Mouse (Mus musculus) spleen, adult 12 weeks (tissue): ENCODE data around the gene Hist1h3a.
"Not testable (repeated sequence)": the region's sequence is repeated elsewhere in the genome, so short reads cannot be mapped to it uniquely, and the experiment has no call there.

Experiments used
- DNase-seq: peaks from one replicate; pipeline ENCODE4 v3.0.0; 2022; ENCODE audit warnings: low spot score

Hist1h3a gene

GRCm38 (mm10) chr13:23761871-23762821 lies at the start of gene Hist1h3a:
Gene Hist1h3a (minus strand): TSS chr13:23762386.
- DNase-seq: peak; percentile 74

DNA sequence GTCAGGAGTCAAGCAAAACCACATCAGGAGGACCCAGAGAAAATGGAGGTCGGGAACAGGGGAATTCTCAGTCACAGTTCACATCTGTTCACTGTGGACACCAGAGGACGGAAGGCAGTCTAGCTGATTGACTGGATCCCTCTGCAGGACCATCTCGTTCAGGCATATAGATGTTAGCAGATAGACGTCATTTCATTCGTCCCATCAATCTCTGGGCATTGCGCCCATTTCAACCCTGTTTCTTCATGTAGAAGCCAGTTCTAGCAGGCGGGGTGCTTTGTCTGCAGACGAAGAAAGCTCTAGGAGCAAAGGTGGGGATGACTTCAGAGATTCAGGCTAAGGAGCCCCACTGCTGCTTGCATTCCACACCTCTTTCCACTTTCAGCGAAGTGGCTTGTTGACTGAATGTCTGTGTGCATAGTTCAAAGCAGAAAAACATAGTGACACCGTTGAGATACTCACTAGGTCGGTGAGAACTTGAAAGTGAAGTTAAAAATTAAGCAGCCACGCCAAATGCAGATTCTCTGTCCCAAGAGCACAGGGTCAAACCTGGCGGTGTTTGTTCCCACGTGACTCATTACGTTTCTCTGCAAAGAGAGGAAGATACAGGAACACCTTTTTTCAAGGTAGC lies 44.4 kb upstream of the Hist1h3a start, which contains the start of gene Slc17a2:
Gene Slc17a2, plus strand, starts transcription at position 572 of the 631 bp plus-strand sequence.
- no peak for DNase-seq

- no peak for DNase-seq
Measured at GRCm38 (mm10) chr13:23804532-23804931, 42.3 kb upstream of the Hist1h3a start.

DNA sequence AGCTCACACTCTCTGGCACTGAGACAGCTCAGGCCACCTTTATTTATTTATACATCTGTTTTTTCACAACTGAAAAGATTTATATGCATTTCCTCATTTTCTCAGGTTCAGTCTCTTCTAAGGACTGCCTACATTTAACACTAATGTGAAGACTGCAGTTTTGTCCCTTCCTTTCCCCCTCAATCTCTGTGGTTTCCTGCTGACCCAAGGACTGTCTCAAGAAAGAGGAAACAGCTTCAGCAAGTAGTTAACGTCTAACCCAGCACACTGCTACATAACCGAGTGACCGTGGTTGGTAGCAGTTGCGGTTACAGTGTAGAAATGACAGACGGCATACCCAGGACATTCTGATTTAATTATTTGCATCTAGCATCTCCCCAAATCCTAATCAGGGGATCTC lies 37.2 kb upstream of the Hist1h3a start:
- no peak for DNase-seq

- DNase-seq: no peak
Measured at GRCm38 (mm10) chr13:23792520-23792919, 30.3 kb upstream of the Hist1h3a start.

DNA sequence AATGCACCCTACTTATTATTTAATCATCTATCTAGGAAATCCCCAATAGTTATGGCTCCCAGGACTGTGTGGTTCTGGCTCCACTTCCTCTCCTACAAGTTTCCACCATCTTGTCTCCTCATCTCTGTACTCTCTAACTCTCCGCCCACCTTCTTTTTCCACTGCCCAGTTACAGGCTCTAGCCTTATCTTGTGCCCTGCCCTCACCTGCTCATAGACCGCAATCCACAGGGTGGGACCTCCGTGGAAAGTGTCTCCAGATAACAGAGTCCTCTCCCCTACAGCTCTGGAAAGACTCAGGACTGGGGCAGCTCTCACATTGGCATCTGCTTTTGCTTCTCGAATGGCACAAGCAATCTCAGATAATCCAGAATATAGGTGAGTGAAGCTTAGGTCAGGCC lies 16.8 kb upstream of the Hist1h3a start:
- DNase-seq: no peak

GRCm38 (mm10) chr13:23778339-23778738 lies 16.2 kb upstream of the Hist1h3a start:
- DNase-seq: no peak

- no peak for DNase-seq
Measured at GRCm38 (mm10) chr13:23772561-23773313, 10.6 kb upstream of the Hist1h3a start.

GRCm38 (mm10) chr13:23769613-23770012 lies 7.4 kb upstream of the Hist1h3a start, which contains the start of gene Trim38:
Gene Trim38 (plus strand): TSS chr13:23769913.
- DNase-seq: not testable (repeated sequence)

GRCm38 (mm10) chr13:23768834-23769397 lies 6.7 kb upstream of the Hist1h3a start:
- no peak for DNase-seq

DNA sequence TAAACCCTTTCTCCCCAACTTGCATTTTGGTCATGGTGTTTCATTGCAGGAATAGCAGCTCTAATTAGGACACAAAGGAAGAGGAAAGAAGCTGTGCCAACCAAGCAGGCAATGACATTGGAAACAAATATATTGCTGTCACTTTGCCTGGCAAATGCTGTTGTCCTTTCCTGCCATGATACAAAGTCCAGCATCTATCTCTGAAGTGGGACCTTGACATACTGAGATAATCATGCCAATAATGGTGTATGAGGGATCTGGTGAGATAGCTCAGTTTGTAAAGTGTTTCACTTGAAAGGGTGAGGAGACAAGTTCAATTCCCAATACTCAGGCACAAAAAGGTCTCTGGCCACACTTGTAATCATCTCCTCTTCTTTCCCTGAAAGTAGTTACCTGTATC lies 4.6 kb upstream of the Hist1h3a start:
- no peak for DNase-seq

GRCm38 (mm10) chr13:23765172-23765513 lies 3.0 kb upstream of the Hist1h3a start:
- no peak for DNase-seq

DNA sequence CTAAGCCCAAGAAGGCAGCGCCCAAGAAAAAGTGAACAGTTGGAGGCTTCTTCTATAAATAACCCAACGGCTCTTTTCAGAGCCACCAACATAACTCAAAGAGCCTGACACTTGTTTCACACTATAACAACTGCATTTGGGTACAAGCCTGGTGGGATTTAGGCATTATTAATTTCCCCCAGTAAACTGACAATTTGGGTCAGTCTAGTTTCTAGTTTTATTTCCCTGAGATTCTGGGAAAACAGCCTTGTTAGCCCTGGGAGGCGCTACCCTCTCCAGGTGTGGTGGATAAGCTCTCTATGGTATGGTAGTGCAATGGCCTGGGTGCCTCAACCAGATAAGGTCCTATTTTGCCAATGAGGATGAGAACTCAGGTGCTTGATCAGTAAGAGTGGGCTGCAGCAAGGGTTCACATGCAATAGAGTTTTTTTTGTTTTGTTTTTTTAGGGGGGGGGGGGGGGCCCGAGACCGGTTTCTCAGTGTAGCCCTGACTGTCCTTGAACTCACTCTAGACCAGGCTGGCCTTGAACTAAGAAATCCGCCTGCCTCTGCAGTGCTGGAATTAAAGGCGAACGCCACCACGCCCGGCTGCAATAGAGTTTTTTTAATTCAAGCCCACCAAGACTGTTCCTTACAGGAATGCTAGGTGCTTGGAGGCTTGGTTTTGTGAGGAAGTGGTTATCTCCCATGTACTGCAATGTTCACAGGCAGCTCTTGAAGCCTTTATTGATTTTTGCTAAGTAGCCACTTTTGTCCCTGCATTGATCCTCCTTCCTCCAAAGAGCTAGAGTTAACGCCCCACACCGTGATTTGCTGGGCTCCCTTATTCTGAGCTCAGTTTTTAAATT lies 2.4 kb upstream of the Hist1h3a start:
- DNase-seq: no peak

- DNase-seq: peak; percentile 92
Measured at GRCm38 (mm10) chr13:23763586-23764323, 1.6 kb upstream of the Hist1h3a start, which contains the start of gene Hist1h1a. Gene Hist1h1a (plus strand): TSS chr13:23763666.

- DNase-seq: no peak
Measured at GRCm38 (mm10) chr13:23763242-23763585, 1.0 kb upstream of the Hist1h3a start.

- peak; percentile 95 for DNase-seq
Measured at GRCm38 (mm10) chr13:23760972-23761864, 968 bp downstream of the Hist1h3a start, which contains the start of gene Hist1h4a. Gene Hist1h4a (minus strand): TSS chr13:23761230.

- no peak for DNase-seq
Measured at GRCm38 (mm10) chr13:23760240-23760971, 1.8 kb downstream of the Hist1h3a start.

DNA sequence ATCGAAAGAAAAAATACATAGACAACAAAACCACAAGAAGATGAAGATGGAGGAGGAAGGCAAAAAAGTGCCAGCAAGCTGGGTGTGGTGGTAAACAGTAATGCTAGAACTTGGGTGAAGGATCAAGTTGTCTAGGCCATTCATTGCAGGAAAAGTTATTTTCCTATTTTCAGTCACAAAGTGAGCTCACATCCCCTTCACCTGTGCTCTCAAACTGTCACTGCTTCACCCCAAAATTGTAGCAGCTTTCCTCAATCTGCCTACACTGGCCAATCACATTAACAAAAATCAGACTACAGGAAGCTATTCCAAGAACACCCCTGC lies 2.3 kb downstream of the Hist1h3a start:
- DNase-seq: no peak
